Mouse (Mus musculus) megakaryocyte, adult 5-6 weeks (primary cell): ENCODE results near the gene Nbas. TPM values are rescaled to one million over a fixed set of nuclear protein-coding genes. Genes with fewer than 3 reads are reported as not detected.

Source experiments
- ATAC-seq: 2 replicates; pipeline ENCODE4 v1.8.0; 2016; ENCODE audit warnings: mild to moderate bottlenecking, inconsistent platforms; ENCODE audit not compliant: poor library complexity, severe bottlenecking
- total RNA-seq, 2 experiments: library from RNA; stranded (forward) in 1 of 2; stranded (reverse) in 1 of 2; fragments of 153-499, 151-499 nt in 1 of 2; fragments of 221-1000, 200-1000 nt in 1 of 2; gene quantifications; 2 replicates each; pipeline versions ENCODE4 v1.2.3 to v1.2.4; 2015 to 2017

The Nbas gene
- total RNA-seq, 2 experiments from 2014 or later, result 9.0 to 9.6 TPM

GRCm38 (mm10) chr12:13382046-13382445 is 113.1 kb downstream of the Nbas start:
- ATAC-seq, result no peak

DNA sequence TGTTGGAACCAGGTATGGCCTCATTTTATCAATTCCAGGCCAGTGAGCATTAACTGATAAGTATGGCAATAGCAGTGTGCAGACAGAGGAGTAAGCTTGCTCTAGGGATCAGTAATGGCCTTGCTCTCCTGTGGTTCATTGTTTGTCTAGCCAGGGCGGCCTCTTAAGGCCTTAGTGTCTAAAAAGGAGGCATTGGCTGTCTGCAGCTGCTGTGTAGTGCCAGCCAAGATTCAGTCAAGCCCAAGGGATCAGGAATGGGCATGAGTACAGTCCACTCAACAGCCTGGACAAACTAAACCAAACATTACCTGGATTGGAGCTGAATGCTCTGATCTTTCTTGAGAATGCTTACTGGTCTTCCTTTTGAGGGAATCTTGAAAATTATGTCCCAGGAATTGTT is 120.7 kb downstream of the Nbas start:
- ATAC-seq, result no peak

- 0 out of 2 replicates have a peak, but pooled peaks have one; percentile 30 for ATAC-seq
Observed at GRCm38 (mm10) chr12:13410191-13410590, 141.3 kb downstream of the Nbas start.

GRCm38 (mm10) chr12:13418651-13419050 is 149.7 kb downstream of the Nbas start:
- ATAC-seq, result no peak

DNA sequence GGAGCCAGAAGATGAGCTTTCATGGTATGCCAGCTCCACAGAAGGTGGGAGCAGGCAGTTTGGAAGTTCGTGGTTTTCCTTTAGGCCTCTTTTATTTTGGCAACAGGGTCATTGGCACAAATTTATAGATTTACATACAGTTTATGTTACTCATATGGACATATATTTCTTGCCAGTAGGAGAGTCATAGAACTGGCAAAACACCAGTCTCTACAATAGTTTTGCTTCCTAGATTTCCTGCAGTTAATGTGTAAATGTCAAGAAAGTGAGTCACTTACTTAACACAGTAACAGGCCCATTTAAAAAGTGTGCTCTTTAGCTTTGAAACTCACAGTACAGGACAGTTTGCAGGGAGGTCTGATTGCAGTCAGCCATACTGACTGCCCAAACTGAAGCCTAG is 161.3 kb downstream of the Nbas start:
- no peak for ATAC-seq

GRCm38 (mm10) chr12:13444653-13445431 is 175.9 kb downstream of the Nbas start:
- ATAC-seq, result no peak

DNA sequence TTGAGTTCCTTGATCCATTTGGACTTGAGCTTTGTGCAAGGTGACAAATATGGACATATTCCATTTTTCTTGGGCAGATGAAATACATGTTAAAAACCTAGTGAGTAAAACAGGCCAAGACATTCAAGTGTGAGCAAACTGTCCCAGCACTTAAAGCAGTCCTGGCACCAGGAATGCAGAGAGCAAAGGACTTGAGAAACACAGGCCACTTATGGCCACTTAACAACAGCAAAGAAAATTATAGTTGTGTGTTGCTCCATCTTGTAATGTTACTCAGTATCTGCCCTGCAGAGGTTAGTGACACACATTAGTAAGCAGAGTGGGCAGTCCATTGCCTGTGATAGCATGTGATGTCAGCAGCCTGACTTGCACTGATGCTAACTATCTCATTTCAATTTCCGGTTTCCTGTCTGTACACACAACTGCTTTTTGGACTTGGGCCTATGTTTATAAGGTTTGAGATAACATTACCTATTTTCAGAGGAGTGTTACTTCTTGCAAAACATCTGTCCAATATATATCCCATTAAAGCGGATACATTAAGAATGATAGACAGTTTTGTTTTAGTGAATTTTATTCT is 176.6 kb downstream of the Nbas start:
- ATAC-seq, result no peak

DNA sequence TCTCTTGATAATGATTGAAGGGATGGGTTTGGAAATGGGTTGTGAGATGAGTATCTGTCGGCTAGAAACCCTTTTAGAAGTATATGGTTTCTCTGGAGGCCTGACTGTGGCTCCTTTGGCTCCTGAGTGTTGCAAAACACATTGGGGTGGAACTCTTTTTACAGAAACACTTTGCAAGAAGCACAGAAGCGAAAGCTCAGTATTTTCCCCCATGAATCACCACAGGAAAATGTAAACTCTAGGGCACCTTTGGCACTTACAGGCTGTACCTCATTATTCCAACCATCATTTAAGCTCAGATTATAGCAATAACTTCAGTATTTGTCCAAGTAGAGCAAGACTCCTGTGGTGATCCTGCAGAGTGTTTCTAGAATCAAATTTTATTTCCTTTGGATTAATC is 180.0 kb downstream of the Nbas start:
- no peak for ATAC-seq

- ATAC-seq, result no peak
Observed at GRCm38 (mm10) chr12:13452050-13452449, 183.1 kb downstream of the Nbas start.

DNA sequence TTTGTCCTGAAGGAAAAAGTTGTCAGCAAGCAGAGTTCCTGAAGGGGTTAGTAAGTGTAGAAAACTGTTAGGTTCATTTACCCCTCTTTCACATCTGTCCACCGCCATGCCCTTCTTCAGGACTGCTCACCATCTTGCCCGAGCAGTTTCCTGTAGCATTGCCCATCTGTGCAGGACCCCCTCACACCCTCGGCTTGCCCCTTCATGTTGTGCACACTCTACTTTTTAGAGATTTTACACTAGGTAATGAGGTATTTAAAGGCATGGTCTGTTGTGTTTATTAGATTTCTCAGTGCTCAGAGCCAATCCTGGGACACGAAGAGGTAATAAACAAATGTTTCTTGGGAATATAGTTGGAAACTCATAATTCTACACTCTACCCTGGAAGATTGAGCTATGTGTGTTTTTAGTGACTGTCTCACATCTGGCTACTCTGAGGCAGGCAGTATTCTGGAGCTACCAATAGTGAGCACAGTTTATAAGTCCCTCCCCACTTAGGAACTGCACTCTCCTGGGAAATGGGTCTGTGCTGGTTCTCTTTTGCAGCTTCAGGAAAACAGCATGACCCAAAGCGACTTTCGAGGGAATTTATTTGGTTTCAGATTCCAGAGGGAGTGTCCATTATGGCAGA is 191.4 kb downstream of the Nbas start:
- ATAC-seq, result no peak

- ATAC-seq, result no peak
Observed at GRCm38 (mm10) chr12:13461558-13462153, 192.7 kb downstream of the Nbas start.

DNA sequence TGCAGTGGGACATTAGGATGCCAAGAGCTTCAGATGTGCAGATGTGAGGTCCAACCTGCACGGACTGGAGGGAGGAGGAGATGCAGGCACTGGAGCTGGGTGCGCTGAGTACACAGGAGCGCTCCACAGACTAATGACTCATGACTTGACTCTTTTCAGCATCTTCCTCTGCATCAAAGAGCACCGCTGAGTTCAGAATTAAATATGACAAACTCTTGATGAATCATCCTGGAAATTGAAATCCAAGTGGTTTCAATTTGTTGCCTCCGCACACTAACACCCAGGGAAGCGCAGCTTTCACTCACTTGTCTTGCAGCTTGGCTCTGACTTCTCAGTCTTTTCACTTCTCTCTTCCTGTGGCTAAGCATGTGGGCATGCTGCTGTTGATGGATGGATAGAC is 193.5 kb downstream of the Nbas start:
- ATAC-seq, result no peak

GRCm38 (mm10) chr12:13465554-13465953 is 196.6 kb downstream of the Nbas start:
- no peak for ATAC-seq

GRCm38 (mm10) chr12:13474881-13475280 is 205.9 kb downstream of the Nbas start:
- no peak for ATAC-seq

DNA sequence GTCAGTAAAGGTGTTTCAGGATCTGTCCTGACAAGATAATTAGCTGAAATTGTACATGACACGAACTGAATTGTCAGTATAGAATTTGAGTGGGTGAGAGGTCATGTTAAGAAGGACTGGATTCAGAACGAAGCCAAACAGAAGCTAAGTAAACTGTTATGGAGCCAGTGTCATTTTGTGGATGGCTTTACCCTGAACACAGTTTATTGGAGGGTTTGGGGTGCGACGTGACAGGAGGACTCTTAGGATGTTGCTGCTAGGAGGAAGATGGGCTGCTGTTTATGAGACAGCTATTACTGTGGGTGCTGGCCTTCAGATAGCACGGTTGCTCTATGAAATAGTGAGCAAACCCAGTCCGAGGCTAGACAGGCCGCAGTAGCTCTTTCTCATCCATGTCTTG is 210.2 kb downstream of the Nbas start:
- no peak for ATAC-seq

DNA sequence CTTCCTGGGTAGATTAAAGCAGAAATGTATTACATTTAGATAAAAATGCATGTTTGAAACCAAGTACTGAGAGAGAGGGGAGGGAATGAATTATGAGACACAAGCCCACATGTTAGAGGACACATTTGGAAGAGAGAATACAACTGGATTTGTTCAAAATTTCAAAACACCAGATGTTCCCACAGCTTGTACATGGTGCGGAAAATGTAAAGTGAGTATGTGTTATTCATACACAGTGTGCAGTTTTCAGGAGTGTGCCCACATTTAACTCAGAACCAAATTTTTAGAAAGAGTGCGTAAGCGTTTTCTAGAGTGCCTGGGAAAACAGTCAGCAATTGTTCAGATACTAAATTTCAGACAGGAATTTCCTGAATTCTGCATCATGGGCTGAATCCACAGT is 217.3 kb downstream of the Nbas start:
- no peak for ATAC-seq

DNA sequence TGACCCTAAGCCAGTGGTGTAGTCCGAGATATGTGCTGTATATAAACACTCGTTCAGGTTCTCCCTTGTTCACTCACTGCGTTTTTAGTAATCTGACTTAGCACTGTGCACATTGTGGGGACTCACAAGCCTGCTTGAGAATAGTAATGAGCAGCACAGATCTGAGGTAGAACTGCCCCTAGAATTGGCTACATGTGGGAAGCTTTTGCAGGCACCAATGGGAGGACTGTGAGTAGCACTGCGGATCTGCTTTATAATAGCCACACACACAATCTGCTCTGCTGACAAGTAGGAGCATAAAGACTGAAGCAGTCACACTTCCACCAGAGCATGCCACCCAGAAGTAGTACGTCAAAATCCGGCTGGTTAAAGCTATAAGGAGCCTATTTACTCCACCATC is 228.3 kb downstream of the Nbas start:
- no peak for ATAC-seq

DNA sequence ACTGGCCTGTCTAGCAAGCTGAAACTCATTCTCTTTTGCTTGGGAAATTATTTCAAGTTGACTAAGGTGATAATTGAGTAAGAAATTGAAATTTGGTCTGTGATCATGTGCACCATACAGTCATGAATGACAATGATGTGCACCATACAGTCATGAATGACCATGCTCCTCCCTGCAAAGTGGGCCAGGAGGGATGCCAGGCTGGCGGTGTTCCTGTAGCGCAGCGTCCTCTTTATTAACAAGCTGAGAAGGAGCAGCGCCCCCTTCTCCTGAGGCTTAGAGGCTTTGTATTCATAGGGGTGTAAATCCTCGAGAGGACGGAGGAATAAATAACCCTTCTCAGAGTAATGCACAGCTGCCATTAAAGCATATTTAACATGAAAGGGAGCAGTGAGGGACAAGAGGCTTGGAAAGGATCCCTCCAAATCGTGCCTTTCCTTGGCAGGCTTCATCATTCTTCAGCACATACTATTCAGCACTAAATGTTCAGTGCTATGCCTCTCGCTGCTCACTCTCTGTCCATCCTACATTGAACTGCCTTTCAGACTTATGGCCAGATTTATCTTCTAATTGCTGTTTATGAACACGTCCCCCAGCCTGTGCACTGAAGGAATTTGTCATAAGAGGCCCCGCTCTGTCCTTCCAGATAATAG is 230.4 kb downstream of the Nbas start:
- ATAC-seq, result no peak

- ATAC-seq, result no peak
Observed at GRCm38 (mm10) chr12:13500191-13500590, 231.3 kb downstream of the Nbas start.

DNA sequence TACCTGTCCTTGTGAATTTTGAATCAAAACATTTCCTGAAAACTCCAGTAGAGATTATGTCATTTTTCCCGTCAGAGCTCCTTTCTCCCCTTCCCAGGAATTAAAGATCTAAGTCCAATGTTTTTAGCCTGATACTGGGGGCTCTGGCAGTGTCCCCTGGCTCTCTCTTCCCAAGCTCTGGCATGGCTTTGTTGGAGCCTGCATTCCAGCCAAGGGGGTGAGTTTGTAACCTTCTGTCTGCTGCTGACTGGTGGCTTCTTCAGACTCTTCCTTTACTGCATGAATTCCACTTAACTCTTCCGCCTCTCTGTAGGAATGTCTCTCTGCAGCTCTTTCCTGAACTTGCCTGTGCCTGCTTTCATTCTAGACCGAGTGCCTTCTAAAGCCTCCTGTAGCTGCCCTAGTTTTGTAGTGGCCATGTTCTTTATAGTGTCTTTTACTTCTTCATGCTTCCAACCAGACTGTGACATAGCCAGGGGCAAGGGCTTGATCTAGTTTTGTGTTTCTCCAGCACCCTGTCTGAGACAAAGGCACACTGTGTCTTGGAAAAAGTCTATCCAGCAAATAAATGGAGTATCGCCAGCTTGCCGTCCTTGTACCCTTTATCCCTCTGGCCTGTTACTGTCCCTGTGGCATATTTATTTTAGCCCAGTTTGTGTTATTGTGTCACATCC is 236.0 kb downstream of the Nbas start:
- ATAC-seq, result no peak

GRCm38 (mm10) chr12:13518082-13518481 is 249.1 kb downstream of the Nbas start:
- ATAC-seq, result no peak
